Mouse (Mus musculus) liver, embryonic 14.5 days (tissue): ENCODE results near the gene Mtm1.

ENCODE experiments used
- CTCF ChIP-seq: IDR thresholded peaks from 2 replicates; pipeline ENCODE4 v1.5.1; 2016; ENCODE audit warnings: antibody characterized with exemption, low read depth, control low read depth
- EP300 ChIP-seq: IDR thresholded peaks from 2 replicates; pipeline ENCODE4 v1.6.1; 2016; ENCODE audit warnings: antibody characterized with exemption, low read depth

GRCm38 (mm10) chrX:71220896-71221295 lies 10.3 kb downstream of the Mtm1 start:
- no peak for TF ChIP-seq CTCF
- no peak for TF ChIP-seq EP300
